Mouse (Mus musculus) E14TG2a.4 (cell line): Measurements from ENCODE around the gene Tssk2.

Experiments
- H3K27me3 ChIP-seq: 2 replicates; pipeline ENCODE4 v1.6.1; 2014; ENCODE audit warnings: low read length, control low read depth; ENCODE audit not compliant: insufficient read depth
- H3K36me3 ChIP-seq: 2 replicates; pipeline ENCODE4 v1.6.1; 2014; ENCODE audit warnings: low read length, control low read depth; ENCODE audit not compliant: insufficient read depth
- H3K4me1 ChIP-seq: replicated peaks from 2 replicates; pipeline ENCODE4 v1.6.1; 2014; ENCODE audit warnings: low read depth, low read length, control low read depth
- H3K4me3 ChIP-seq: replicated peaks from 2 replicates; pipeline ENCODE4 v1.5.1; 2014; ENCODE audit warnings: mild to moderate bottlenecking, low read length
- H3K9me3 ChIP-seq: 2 replicates; pipeline ENCODE4 v1.6.1; 2014; ENCODE audit warnings: low read length, control low read depth
- NANOG ChIP-seq: IDR thresholded peaks from 2 replicates; pipeline ENCODE4 v1.6.1; 2014; ENCODE audit warnings: borderline replicate concordance, low read length, mixed read lengths

The Tssk2 gene

GRCm38 (mm10) chr16:17949421-17949877 is 51.0 kb downstream of the Tssk2 start:
- H3K4me3 ChIP-seq = no peak overlapping the region
- H3K9me3 ChIP-seq = peaks cover 40% of the 10 kb centered on the region
- TF ChIP-seq NANOG = no peak
- H3K27me3 ChIP-seq = peaks cover 3% of the 10 kb centered on the region; the same call in 1 of the 2 replicates
- no peaks in the 10 kb centered on the region for H3K36me3 ChIP-seq
- peaks cover 9% of the 10 kb centered on the region for H3K4me1 ChIP-seq
